Mouse (Mus musculus): Measurements from ENCODE around the gene Prkce. TPM values are rescaled to one million over a fixed set of nuclear protein-coding genes. Genes with fewer than 3 reads are reported as not detected.

Gene Prkce
- total RNA-seq, 2 experiments from 2014 or later: 0.34 to 2.7 TPM

DNA sequence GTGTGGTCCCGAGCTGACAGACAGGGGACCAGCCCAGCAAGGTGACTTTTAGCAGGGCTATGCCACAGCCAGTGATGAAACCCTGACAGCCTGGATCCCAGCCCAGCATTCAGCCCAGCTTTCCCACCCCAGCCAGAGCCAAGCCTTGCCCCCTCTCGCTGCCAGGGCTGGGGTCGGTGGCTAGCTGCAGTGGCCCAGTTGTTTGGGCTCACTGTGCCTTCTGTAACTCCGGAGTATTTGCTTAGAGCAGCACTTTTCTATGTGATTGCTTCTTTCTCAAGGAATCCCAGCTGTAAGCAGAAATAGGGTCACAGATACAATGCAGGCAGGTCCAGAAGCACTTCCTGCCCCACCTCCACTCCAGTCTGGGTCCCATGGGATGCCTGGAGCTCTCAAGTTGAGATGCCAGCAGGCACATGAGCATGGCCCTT lies 450.9 kb downstream of the Prkce start:
- no peak for ATAC-seq (replicated peaks; ENCODE audit: low FRiP score, poor library complexity, severe bottlenecking)

DNA sequence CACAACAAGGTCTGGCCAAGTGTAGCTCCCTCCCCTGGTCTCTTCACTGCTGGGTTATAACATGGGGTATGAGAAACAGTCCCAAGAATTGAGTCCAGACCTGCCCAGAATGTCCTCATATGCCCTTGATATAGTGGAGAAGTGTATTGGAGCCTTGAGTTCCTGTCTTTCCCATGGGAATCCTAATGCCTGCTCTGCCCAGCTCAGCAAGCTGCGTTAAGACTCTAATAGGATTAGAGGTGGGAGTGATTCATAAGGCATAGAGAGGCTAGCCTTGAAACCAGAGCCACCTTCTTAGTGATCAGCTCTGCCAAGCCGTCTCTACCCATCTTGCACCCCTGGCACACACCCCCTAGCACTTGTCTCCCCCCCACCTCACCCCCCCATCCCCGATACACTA lies 455.3 kb downstream of the Prkce start:
- ATAC-seq (replicated peaks; ENCODE audit: low FRiP score, poor library complexity, severe bottlenecking): no peak

DNA sequence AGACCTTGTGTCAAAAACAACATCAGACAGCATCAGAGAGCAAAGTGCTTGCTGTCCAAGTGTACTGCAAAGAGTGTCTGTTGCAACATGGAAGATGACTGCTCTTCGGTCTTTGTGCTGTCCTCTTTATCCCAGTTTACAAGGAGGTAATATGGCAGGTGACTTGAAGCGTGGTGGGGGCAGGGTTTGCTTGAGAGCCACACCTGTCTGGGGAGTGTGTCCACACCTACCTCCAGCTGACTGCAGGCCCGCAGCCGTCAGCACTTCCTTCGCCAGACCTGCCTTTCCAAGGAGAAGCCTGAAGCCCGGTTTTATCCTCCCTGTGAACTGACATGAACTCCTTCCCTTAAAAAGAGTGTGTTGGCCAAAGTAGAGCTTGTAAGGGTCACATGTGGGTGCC lies 458.9 kb downstream of the Prkce start:
- ATAC-seq (replicated peaks; ENCODE audit: low FRiP score, poor library complexity, severe bottlenecking): no peak

DNA sequence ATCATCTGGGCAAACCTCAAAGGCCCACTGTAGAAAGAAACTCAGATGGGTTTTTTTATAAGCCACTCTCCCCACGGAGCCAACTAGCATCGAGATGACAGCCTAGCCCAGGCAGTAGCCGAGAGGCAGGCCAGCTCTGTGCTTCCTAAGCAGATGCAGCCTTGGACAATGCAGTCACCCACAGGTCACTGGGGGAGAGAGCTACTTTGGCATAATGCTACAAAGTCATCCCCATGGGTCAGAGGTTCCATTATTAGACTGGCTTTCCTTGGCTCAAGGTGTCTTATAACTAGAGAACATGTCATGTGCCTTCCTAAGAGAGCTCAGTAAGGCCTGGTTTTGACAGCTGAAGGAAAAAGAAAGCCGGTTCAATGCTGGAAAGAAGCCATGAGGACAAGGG lies 465.5 kb downstream of the Prkce start:
- ATAC-seq (replicated peaks; ENCODE audit: low FRiP score, poor library complexity, severe bottlenecking): no peak

DNA sequence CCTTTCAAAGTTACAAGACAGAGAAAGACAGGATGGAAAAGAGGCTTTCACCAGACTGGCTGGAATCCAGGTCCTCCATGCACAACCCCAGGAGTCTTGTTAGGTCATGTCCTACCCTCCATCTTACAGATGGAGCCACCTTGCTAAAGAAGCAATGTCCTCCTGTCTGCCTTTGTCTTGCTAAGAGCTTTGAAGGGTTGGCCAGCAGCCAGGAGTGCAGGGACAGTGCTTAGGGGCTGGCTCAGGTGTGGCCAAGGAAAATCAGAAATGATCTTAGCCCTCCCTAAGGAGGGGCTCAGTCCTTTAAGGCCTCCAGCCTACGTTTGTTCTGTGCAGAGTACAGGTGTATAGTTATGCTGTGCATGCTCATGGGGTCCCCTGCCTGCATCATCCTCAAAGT lies 469.7 kb downstream of the Prkce start:
- ATAC-seq (replicated peaks; ENCODE audit: low FRiP score, poor library complexity, severe bottlenecking): no peak

DNA sequence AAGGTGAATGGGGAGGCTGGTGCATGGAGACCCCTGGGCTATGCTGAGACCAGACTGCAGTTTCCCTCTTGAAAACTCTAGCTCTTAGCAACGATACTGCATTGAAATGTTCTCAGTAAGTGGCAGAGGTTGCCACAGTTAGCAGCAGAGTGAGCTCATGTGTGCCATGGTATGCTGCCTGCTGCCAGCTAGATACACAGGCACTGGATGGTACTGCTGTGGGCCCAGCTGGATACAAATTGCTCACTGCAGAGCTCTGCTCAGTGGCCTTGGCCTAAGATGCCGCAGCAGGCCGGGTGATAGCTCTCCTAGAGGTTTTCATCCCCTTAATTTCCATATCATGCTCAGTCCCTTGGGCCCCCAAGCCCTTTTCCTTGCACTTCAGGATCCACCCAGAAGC lies 471.7 kb downstream of the Prkce start:
- no peak for ATAC-seq (replicated peaks; ENCODE audit: low FRiP score, poor library complexity, severe bottlenecking)

DNA sequence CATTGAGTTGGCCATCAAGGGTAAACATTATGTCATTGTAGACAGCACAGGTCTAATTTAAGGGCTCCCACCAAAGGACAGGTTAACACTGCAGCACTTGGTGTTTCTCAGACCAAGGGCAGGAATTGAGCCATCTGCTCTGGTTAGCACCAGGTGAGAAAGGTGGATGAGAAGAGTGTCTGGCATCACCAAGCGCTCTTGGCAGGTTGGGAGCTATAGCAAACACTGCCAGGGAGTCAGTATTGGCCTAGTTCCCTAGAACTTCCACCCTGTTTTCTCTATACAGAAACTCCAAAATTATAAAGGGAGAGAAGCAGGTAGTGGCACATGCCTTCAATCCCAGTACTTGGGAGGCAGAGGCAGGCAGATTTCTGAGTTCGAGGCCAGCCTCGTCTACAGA lies 479.6 kb downstream of the Prkce start:
- ATAC-seq (replicated peaks; ENCODE audit: low FRiP score, poor library complexity, severe bottlenecking): no peak

DNA sequence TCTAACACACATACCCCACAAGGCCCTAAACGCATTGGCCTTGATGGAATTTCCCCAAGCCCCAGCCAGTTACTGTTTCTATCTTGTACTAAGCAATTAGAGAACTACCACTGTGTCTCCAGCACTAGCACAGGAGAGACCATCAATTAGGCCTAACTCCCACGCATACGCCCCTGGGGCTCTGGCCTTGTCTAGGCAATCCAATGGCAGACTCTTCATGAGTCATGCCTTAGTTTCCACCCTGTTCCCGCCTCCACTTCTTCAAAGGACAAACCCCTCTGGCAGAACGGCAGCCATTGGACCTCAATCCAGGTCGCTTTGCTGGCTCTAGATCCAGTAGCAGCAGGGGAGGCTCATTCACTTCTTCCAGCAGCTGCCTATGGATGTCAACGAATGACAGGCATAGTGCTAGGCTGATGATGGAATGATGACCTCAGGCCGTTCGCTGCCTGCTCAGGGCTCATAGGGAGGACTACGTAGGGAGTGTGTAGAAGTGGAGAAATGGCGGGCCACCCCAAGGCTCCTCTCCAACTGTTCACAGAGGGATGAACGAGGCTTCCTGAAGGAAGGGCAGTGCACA lies 481.4 kb downstream of the Prkce start:
- no peak for ATAC-seq (replicated peaks; ENCODE audit: low FRiP score, poor library complexity, severe bottlenecking)

DNA sequence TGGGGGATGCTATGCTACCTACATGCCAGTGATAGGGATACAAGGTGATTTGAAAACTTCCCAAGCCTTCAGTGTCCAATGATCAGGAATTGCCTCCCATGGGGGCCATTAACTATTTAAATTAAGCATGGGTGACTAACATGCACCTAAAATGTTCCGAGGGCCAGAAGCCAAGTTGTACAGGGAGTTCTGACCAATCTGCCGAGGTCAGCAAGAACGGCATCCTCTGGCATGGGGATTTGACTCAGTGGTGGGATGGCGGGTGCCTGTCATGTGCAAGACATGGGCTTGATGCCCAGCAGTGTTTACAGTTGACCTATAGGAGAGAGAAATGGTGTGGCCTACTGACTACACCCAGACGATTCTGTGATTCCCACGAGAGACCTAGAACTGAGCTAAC lies 482.7 kb downstream of the Prkce start:
- no peak for ATAC-seq (replicated peaks; ENCODE audit: low FRiP score, poor library complexity, severe bottlenecking)

DNA sequence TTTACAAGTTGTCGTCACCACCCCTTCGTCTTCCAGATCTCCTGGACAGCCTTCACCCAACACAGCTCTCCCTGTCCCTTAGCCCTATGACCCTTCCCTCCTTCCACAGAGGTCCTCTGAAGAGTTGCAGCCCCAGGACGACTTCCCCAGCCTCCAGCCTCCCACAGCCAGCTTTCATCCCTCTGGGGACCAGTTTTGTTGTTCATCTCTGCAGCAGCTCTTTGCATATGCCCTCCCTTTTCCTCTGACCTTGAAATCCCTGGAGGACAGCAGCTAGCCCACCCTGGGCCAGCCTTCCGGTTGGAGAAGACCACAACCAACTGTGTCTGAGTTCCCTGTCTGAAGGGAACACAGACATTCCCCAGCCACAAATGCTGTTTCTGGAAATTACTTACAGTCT lies 483.5 kb downstream of the Prkce start:
- ATAC-seq (replicated peaks; ENCODE audit: low FRiP score, poor library complexity, severe bottlenecking): no peak

DNA sequence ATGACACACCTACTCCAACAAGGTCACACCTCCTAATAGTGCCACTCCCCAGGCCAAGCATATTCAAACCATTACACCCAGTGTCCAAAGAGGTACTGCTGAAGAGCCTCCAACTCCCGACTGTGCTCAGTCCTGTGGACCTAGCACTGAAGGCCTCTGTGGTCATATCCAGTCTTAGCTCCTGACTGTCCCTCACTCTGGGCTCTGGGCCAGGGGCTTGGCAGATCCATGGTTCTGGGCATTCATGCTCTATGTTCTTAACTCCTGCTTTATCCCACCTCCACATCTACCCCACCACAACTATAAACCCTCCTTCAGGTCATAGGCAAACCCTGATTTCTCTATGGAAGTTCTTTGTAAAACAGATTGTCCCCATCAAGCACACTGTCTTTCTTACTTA lies 485.2 kb downstream of the Prkce start:
- ATAC-seq (replicated peaks; ENCODE audit: low FRiP score, poor library complexity, severe bottlenecking): no peak

DNA sequence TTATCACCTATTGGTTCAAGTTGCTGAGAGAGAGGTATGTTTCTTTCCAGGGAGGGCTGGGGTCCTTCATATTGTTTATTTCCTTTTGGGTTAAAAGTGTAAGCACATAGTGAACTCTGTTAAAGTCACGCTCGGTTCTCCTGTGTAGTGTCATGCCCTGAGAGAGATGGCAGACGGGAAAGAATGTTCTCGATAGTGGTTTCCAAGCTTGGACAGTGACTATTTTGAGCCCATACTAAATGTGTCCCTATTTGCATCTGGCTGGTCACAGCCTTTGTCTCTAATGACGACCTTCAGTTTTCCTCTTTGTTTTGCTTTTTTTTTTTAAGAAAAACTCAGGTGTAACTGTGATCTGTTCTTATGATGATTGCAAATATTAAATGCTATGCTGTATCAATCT lies 488.8 kb downstream of the Prkce start:
- no peak for ATAC-seq (replicated peaks; ENCODE audit: low FRiP score, poor library complexity, severe bottlenecking)

DNA sequence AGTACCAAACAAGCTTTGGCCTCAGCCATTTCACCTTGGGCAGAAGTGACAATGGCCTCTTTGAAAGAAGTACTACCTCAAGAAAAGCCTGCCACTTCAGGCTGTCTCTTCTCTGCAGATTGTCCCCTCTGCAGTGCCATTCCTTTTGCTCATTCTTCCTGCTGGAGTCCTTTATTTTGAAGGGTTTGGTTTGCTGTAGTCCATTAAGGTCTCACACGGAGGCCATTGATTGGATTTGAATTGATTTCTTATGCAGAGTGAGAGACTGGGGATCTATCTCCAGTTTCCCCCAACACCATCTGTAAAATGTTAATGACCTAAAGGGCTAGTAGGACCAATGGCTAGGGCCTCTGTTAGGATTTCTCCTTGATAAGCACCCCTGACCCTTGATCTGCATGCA lies 494.7 kb downstream of the Prkce start:
- no peak for ATAC-seq (replicated peaks; ENCODE audit: low FRiP score, poor library complexity, severe bottlenecking)

DNA sequence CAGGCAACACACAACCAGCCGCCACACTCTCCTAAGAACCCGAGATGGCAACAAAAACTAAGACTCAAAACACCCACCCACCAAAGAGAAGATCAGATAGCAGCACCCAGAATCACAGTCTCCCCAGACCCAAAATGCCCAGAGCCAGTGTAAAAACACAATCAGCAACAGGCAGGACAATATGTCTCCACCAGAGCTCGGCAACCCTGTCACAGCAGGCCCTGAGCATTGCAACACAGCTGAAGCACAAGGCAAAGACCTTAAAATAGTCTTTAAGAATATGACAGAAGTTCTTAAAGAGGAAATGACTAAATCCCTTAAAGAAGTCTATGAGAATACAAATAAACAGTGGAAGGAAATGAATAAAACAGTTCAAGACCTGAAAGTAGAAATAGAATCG lies 495.9 kb downstream of the Prkce start:
- no peak for ATAC-seq (replicated peaks; ENCODE audit: low FRiP score, poor library complexity, severe bottlenecking)

DNA sequence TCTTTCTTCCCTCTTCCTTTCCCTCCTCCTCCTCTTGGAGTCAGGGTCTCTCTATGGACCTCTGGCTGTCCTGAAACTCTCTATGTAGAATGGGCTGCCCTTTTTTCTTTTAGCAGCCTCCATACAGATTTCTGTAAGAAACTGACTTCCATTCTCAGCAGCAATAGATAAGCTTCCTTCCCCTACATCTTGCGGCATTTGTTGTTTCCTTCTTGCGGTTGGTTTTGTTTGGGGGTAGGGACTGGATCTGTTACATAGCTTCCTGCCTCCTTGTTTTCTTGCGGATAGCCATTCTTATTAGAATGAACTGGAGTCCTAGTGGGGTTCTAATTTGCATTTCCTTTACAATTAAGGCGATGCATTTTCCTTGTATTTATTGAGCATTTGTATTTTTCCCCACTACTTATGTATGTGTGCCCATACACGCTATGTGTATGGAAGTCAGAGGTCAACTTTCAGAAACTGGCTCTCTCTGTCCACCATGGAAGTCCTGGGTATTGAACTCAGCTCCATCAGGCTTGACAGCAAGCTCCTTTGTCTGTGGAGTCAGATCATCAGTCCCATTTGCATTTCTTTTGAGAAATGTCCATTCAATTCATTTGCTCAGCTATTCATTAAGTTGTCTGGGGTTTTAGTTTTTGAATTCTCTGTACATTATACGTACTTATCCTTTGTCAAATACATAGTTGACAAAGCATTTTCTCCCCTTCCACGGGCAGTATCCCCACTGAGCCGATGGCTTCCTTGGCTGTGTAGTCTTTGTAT lies 500.4 kb downstream of the Prkce start:
- ATAC-seq (replicated peaks; ENCODE audit: low FRiP score, poor library complexity, severe bottlenecking): no peak

DNA sequence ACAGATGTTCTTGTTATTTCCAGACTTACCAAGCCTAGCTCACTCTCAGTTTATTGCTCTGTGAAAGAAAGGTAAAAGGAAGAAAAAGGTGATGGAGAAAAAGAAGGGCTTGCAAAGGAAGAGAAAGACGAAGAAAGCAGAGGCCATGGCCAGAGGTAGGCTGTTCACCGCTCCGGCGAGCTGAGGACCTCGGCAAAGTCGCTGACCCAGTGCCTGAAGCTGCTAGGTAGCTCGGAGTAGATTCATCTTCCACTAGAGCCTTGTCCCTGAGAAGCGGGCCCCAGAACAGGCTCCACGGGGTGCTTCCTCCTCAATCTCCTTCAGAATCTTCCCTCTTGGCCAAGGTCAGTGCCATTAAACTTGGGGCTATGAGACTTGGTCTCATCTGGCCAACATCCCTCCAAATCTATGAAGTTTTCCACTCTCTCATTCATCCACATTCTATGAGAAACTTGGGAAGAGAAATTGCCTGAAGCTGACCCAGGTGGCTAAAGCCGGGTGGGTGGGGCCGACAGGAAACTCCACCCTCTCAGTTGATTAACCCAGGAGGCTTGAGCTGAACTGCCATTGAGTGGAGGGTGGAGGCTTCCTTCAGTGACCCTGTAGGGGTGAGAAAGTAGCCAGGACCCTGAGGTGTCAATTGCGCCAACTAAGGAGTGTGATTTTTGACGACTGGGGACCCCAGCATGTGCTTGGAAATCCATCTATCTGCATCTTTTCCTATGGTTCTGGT lies 502.2 kb downstream of the Prkce start:
- ATAC-seq (replicated peaks; ENCODE audit: low FRiP score, poor library complexity, severe bottlenecking): no peak

DNA sequence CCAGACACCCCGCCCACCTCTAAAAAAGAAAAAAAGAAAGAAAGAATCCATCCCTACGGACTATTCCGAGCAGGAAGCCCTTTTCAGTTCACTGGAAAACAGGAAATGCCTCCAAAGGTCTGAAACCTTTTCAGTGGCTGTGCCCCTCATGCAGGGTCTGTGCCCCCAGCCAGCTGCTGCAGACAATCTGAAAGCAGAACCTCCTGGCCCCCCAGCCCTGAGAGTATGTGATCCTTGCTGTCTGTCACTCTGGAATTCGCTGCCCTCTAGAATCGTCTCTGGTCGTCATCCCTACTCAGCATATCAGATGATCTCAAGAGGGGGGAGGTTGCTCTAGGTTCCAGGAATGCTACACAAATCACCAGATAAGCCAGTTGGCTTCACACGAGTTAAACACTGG lies 503.1 kb downstream of the Prkce start:
- ATAC-seq (replicated peaks; ENCODE audit: low FRiP score, poor library complexity, severe bottlenecking): no peak

DNA sequence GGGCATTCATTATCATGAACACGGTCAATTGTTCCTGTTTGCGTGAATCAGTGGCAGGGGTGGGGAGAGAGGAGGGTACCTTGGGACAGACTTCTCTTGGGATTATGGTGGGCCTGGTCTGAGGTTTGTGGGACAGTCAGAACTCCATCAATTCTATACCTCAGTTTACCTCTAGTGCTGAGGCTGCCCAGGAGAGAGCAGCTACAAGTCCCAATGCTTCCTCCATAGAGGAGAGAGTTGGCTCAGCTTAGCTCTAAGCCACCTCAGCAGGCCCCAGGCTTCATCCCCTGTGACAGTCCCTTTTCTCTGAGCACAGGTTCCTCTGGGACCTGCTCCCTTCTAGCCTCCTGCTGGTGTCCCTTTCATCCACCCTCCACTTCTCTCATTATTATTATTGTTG lies 507.4 kb downstream of the Prkce start:
- ATAC-seq (replicated peaks; ENCODE audit: low FRiP score, poor library complexity, severe bottlenecking): no peak

DNA sequence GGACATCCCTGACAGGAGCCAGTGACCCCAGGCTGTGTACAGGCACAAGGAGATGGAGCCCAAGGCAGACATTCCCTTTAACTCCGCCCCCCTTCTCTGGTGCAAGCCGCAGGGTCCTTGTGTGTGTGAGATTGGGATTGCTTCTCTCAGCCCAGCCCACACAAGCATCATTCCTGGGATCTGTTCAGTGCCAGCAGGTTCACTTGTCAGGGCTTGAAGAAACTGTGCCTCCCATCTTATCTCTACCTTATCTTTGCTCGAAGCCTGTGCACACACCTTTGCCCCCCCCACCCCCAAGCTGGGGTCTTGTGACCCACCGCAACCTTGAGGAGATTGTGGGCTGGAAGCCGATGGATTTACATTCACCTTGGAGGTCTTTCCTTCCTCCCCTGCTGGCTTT lies 508.8 kb downstream of the Prkce start:
- ATAC-seq (replicated peaks; ENCODE audit: low FRiP score, poor library complexity, severe bottlenecking): no peak

DNA sequence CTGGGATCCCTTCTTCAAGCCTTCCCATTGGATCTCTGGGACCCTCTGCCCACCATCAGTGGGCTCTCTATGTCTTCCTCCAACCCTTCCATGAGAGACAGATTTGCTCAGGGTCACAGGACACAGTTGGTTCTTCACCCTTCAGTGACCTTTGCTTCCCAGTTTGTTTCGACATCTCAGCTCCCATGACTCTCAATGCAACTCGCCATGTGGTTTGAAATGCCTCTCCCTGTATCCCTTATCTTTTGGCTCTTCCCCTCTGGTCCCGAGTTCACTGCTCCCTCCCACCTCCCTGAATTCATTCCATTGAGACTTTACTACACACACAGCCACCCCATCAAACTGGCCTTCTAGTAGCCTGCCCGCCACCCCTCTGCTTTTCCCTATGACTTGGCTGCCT lies 509.3 kb downstream of the Prkce start:
- no peak for ATAC-seq (replicated peaks; ENCODE audit: low FRiP score, poor library complexity, severe bottlenecking)

DNA sequence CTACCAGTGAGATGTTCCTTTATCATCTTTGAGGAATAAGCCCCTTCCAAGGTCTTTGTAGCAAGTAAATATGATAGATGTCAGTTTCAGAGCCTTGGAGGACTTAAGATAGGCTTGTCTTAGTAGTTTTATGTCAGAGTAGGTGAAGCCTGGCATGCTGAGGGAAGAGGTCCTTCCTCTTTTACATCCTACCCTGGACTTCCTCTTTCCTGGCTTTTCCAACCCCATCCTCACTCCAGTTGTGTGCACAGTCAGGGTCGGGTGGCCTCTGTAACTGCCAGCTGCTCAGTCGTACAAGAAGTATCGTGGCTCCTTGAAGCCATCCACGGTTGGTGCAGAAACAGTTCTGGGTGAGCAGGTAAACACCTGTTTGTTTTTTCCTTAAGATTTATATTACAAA lies 517.7 kb downstream of the Prkce start:
- no peak for ATAC-seq (replicated peaks; ENCODE audit: low FRiP score, poor library complexity, severe bottlenecking)
